Mouse (Mus musculus) gastrocnemius, postnatal 36 days (tissue): ENCODE measurements around the gene Smarca4. TPM values are rescaled to one million over a fixed set of nuclear protein-coding genes. Genes with fewer than 3 reads are reported as not detected.
A peak's percentile ranks its signal among the peaks of the same experiment; 100 is the strongest.

Experiments used
- DNase-seq, 2 experiments: peaks; one replicate each; pipeline ENCODE4 v3.0.0; 2022
- intact Hi-C: fragments of 180-260 bp; cut with DNase I; formaldehyde crosslinking; loops from one replicate; pipeline ENCODE4 v1.15.1; 2025
- microRNA-seq, 2 experiments: library from miRNA; unstranded; fragments of <30 nt; microRNA quantifications; one replicate each; pipeline ENCODE4 v1.2.0; 2021
- total RNA-seq, 2 experiments: library from RNA; stranded (reverse); gene quantifications; 2 replicates each; pipeline ENCODE4 v1.2.3; 2021

Smarca4 gene
- total RNA-seq, 2 experiments from 2014 or later = 38.6 to 40.3 TPM

- intact Hi-C loops = no loop called here
- DNase-seq = no peak
Measured at GRCm38 (mm10) chr9:21748033-21748432, 132.1 kb downstream of the Smarca4 start.

GRCm38 (mm10) chr9:21748491-21748890 is 132.5 kb downstream of the Smarca4 start:
- DNase-seq = no peak
- intact Hi-C loops = no loop called here

GRCm38 (mm10) chr9:21749382-21750118 is 133.6 kb downstream of the Smarca4 start:
- no peak for DNase-seq

GRCm38 (mm10) chr9:21750370-21750769 is 134.4 kb downstream of the Smarca4 start:
- no peak for DNase-seq
- intact Hi-C loops = loop anchor here (5.0 kb wide), 1 partner anchor 122 kb away; no protein-coding TSS in a partner anchor

More at GRCm38 (mm10) chr9:21749382-21750118, 133.6 kb downstream of the Smarca4 start:
- intact Hi-C loops = loop anchor here (5.0 kb wide), 1 partner anchor 123 kb away; no protein-coding TSS in a partner anchor

- peak in 1 of 2 experiments; percentile 54 for DNase-seq
- intact Hi-C loops = loop anchor here (1.0 to 5.0 kb wide), 2 partner anchors 53 to 121 kb away; no protein-coding TSS in a partner anchor
Measured at GRCm38 (mm10) chr9:21751347-21751746, 135.4 kb downstream of the Smarca4 start.

GRCm38 (mm10) chr9:21752252-21752792 is 136.4 kb downstream of the Smarca4 start:
- intact Hi-C loops = loop anchor here (5.0 kb wide), 1 partner anchor 120 kb away; no protein-coding TSS in a partner anchor
- peak; percentile 42 to 61 for DNase-seq

Small RNA genes lying within 50 kb of the gene (microRNA-seq; reads per million reads assigned to microRNA genes)
- gene Mir1946b = 0 reads per million in 2 experiments

Other genes starting within 250 kb of the Smarca4 start
- 10 to 100 TPM; 17.2 to 19.4 TPM for gene Ilf3, start 248.3 kb upstream of the Smarca4 start, total RNA-seq
- 1 to 10 TPM; 5.2 to 6.2 TPM for gene Qtrt1, start 204.3 kb upstream of the Smarca4 start, total RNA-seq
- gene Dnm2, start 191.3 kb upstream of the Smarca4 start, total RNA-seq = 10 to 100 TPM; 36.8 to 37.2 TPM
- gene Tmed1, start 105.9 kb upstream of the Smarca4 start, total RNA-seq = 10 to 100 TPM; 24.4 to 34.9 TPM
- under 1 TPM; 0.59 to 0.72 TPM for gene AB124611, start 90.0 kb upstream of the Smarca4 start, total RNA-seq
- gene Carm1, start 69.3 kb upstream of the Smarca4 start, total RNA-seq = 10 to 100 TPM; 63.0 to 65.2 TPM
- gene Timm29, start 23.4 kb upstream of the Smarca4 start, total RNA-seq = 10 to 100 TPM; 41.8 to 44.7 TPM
- gene Yipf2, start 23.3 kb upstream of the Smarca4 start, total RNA-seq = 1 to 10 TPM; 3.7 to 4.6 TPM
- gene Ldlr, start 107.3 kb downstream of the Smarca4 start, total RNA-seq = 1 to 10 TPM; 2.4 to 3.5 TPM
- gene Spc24, start 144.1 kb downstream of the Smarca4 start, total RNA-seq = 1 to 10 TPM in 1 of 2 experiments, under 1 TPM in 1; 0.64 to 1.8 TPM
- gene Kank2, start 182.6 kb downstream of the Smarca4 start, total RNA-seq = 10 to 100 TPM; 12.7 to 13.3 TPM
- gene Angptl8, start 219.3 kb downstream of the Smarca4 start, total RNA-seq = not detected
- 10 to 100 TPM; 10.1 to 12.5 TPM for gene Dock6, start 236.5 kb downstream of the Smarca4 start, total RNA-seq